Mouse (Mus musculus) left cerebral cortex, adult 9 months (tissue): ENCODE measurements around the gene Pgr.

Experiments used
- DNase-seq, 2 experiments: peaks; one replicate each; pipeline ENCODE4 v3.0.0; 2022; ENCODE audit warnings: low spot score in 2 of 2

Pgr gene

DNA sequence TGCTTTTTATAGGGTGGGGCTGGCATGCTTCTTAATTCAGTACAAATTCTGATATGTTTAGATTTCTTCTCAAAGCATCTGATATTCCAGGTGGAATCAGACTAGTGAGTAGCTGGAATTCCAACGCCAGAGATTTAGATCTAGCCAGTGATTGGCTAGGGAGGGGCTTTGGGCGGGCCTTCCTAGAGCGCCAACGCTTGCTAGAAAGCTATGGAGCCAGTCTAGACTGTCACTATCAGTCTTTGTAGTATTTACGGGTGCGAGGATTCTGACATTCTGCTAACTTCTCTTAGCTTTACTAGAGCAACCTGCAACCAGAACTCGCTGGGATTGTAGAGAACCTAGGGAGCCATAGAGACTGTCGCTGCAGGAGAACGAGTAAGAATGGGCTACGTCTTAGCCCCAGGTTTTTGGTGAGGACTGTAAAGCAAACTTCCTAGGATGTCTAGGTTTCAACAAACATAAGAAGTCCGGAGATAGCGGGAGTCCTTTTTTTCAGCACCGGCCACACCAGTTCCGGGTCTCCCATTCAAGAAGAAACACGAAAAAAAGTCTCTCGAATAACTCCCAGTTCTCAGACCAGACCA is at the start of gene Pgr:
Gene Pgr, plus strand, starts transcription at position 218 of the 587 bp plus-strand sequence.
- peak in 1 of 2 experiments; percentile 39 for DNase-seq

DNA sequence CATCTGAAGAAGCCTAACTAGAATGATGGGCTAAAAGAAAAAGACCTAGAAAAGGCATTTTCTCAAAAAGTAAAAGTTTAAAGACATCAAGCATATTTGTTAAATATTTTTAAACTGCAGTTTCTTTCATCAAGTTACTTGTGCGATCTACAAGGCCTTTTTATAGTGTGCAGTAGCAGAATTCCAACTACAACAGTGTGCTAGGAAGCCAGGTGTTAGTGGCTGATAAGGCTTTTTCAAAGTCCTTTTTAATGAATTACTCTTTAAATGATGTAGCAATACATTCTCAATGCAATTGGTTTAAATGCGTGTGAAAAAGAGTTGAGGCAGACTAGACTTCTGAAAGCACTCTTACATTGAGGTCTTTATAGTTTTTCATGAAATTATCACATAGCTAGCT is 42.2 kb upstream of the Pgr start:
- no peak for DNase-seq

DNA sequence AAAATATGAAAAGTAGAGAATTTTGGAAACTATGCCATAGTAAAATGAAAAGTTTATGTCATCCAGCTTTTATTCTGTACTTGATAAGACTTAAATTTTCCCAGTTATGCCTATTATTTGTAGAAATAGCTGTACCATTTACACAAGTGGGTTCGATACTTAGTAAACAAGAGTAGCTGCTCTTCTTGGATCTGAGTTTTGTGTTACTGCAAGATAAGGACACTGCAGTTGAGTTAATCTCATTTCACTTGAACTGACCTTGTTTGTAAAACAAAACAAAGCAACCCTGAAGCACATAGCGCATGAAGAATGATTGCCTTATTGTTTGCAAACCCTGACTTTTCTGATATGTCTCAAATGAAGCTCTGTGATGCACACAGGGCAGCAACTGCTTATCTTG is 31.1 kb upstream of the Pgr start:
- no peak for DNase-seq

- DNase-seq: no peak
Observed at GRCm38 (mm10) chr9:8895205-8895604, 4.4 kb upstream of the Pgr start.

DNA sequence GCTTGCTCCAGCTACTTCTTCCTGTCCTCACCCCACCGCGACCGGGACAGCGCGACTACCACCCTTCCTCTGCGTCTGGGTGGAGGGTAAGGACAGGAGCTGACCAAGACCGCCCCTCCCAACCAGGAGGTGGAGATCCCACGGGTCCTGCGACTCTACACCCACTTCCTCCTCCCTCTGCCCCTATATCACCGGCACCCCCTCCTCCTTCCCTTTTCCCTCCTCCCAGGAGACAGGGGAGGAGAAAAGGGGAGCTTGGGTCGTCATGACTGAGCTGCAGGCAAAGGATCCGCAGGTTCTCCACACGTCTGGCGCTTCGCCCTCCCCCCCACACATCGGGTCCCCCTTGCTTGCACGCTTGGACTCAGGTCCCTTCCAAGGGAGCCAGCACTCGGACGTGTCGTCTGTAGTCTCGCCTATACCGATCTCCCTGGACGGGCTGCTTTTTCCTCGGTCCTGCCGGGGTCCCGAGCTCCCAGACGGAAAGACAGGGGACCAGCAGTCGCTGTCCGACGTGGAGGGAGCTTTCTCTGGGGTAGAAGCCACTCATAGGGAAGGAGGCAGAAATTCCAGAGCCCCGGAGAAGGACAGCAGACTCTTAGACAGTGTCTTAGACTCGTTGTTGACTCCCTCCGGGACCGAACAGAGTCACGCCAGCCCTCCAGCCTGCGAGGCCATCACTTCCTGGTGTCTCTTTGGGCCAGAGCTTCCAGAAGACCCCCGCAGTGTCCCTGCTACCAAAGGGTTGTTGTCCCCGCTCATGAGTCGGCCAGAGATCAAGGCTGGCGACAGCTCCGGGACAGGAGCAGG is 775 bp downstream of the Pgr start:
- DNase-seq: peak in 1 of 2 experiments; percentile 7

DNA sequence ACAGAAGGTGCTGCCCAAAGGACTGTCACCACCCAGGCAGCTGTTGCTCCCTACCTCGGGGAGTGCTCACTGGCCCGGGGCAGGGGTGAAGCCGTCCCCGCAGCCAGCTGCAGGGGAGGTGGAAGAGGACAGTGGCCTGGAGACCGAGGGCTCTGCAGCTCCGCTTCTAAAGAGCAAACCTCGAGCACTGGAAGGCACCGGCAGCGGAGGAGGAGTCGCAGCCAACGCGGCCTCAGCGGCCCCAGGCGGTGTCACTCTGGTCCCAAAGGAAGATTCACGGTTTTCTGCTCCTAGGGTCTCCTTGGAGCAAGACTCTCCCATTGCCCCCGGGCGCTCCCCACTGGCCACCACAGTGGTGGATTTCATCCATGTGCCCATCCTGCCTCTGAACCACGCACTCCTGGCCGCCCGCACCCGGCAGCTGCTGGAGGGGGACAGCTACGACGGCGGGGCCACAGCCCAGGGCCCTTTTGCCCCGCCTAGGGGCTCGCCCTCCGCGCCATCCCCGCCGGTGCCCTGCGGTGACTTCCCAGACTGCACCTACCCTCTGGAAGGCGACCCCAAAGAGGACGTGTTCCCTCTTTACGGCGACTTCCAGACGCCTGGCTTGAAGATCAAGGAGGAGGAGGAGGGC is 1.5 kb downstream of the Pgr start:
- DNase-seq: peak in 1 of 2 experiments; percentile 24

GRCm38 (mm10) chr9:8901647-8902131 is 2.1 kb downstream of the Pgr start:
- DNase-seq: peak in 1 of 2 experiments; percentile 59

- DNase-seq: no peak
Observed at GRCm38 (mm10) chr9:8902277-8902676, 2.6 kb downstream of the Pgr start.

DNA sequence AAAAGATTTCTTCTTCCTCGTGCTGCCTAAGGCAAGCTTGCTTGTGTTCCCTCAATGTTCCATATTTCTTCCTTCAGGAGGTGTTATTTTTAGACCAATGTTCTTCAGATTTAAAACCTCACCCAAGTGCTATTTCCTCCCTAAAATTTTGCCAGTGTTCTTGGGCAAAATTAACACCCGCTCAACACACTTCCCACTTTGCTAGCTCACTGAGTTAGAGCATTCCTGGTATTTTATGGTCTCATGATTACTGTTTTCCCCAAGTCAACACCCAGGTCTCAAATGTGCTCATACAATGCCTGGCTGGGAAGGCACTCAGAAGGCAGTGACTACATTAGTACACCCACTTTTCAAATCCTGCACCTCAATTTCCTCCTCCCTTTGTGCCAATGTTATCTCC is 27.9 kb downstream of the Pgr start:
- peak; percentile 18 to 25 for DNase-seq

GRCm38 (mm10) chr9:8937753-8938152 is 38.1 kb downstream of the Pgr start:
- DNase-seq: no peak

DNA sequence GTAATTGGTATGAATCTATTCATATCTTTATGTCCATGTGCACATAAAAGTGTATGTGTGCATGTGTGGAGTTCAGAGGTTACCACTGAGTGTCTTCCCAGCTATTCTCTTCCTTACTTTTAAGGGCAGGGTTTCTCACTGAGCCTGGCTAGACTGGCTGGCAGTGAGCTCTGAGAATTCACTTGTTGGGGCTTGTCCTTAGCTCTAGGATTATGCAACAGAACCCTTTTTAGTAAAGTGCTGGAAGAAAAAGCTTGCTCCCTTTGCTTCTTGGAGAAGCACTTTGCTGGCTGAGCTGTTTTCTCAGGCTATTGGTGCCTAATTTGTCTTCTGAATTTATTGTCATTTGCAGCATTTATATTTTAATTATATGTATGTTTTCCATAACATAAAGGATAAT is 53.7 kb downstream of the Pgr start:
- DNase-seq: no peak

- DNase-seq: peak in 1 of 2 experiments; percentile 59
Observed at GRCm38 (mm10) chr9:8964512-8965133, 65.0 kb downstream of the Pgr start.

- no peak for DNase-seq
Observed at GRCm38 (mm10) chr9:8970240-8970639, 70.6 kb downstream of the Pgr start.

DNA sequence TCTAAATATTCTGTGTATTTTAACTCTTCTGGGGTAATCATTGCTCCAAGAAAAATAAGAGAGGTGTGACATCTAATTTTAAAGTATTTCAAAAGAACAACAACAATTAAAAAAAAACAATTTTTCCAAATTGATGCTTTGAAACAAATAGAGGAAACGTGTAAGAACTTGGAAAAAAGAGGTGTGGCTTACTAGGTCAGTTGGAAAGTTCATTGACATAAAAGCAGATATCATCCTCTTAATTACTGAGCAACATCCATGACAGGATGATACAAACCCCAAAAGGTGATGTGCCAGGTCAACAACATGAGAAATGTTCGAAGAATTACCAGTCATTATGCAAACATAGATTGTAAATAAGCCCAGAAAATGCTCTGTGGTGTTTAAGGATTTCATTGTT is 71.9 kb downstream of the Pgr start, which contains the start of gene Gm16485:
Gene Gm16485, plus strand, starts transcription at position 301 of the 400 bp plus-strand sequence.
- DNase-seq: no peak

DNA sequence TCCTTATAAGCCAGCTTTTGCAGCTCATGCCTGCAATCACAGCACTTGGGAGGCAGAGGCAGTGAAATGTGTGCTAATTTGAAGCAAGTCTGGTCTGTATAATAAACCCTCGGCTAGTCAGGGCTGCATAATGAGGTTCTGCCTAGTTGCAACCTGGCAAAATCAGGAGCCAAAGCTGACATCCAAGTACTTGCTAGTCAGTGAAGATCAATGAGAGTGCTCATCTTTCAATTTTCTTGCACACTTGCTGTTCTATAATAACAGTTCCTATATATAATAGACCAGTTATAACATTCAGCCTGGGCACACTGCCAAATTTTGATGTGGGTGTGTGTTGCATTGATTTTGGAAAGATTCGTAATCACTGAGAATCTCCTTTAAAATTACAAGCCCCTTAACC is 78.1 kb downstream of the Pgr start:
- peak in 1 of 2 experiments; percentile 62 for DNase-seq

DNA sequence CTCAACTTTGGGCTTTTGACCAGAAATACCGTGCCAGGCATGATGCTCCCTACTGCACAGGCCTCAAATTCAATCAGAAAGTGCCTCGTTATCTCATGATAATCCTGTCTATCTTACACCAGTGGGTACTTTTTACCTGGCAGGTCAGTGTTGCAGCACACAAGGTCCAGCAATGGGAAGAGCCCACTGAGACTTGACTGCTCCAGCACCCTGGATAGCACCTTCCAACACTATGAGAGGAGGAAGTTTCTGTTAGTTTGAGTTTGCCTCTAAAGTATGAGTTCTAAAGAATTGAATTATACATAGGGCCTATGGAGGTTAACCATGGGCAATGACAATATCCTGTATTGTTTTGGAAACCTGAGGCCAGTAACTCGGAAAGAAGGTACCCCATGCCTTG is 82.7 kb downstream of the Pgr start:
- no peak for DNase-seq

DNA sequence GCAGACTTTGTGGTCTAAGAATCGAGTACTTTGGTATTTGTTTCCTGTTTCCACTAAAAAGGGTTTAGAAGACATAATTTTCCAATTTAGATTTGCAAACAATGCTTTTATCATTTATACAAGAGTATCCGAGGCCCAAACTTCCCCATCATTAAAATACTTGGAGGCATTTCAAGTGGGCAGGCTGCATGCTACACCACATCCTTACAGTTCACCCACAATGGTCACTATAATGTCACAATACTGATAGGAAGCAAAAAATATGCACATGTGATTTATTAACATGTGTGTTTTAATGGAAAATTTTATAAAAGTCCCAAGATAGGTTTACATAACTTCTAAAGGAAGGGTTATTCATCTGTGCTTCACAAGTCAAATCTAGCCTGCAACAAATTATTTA is 96.9 kb downstream of the Pgr start:
- DNase-seq: no peak

- DNase-seq: no peak
Observed at GRCm38 (mm10) chr9:9001170-9001569, 101.5 kb downstream of the Pgr start.

DNA sequence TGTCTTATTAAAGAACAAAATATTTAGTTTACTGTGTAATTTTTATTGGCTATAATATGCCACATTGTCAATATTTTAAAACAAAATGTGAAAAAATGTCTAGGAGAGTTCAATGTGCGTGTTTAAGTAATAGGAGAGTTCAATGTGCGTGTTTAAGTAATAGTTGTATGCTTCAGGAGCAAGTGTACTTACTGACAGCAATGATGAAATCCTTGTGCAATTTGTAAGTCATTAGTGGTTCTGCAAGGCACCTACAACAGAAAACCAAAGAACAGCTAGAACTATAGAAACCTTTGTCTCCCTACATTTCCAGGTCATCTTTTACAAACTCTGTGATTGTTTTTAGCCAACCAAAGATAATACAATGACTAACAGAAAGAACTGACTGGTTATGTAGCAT is 115.5 kb downstream of the Pgr start:
- DNase-seq: no peak
